Mouse (Mus musculus) urinary bladder, postnatal 4 days (tissue): ENCODE measurements at regions not wholly inside any gene's neighbourhood (a gene's known extent, or its start where the extent isn't known, plus 50 kb on each side); places are given as distances from the start of the nearest gene placed in this dataset.

Source experiments
- DNase-seq, 2 experiments: peaks; one replicate each; pipeline ENCODE4 v3.0.0; 2021 to 2022; ENCODE audit warnings: low spot score in 2 of 2

GRCm38 (mm10) chr11:89147990-89148389 lies 74.3 kb downstream of the Gm525 start:
- no peak for DNase-seq

GRCm38 (mm10) chr11:89145281-89145945 lies 71.8 kb downstream of the Gm525 start:
- DNase-seq, result no peak

GRCm38 (mm10) chr11:89142527-89143154 lies 69.0 kb downstream of the Gm525 start:
- no peak for DNase-seq
